In genomic region chr11:75622588-75623329, GRCm38 (mm10) we compare ENCODE assay signal across 2 mouse cellular contexts.
TF ChIP-seq lines count a peak whose summit lies in the region.

No protein-coding gene starts in this region.

TF ChIP-seq in CH12.LX, 34 proteins besides CTCF, POLR2A, EP300 and RAD21:
- TF ChIP-seq JUN (IDR thresholded peaks at IDR 0.05; ENCODE audit: insufficient read depth, low read depth, low read length): no peak
- TF ChIP-seq ETS1 (conservative IDR thresholded peaks at IDR 0.05; ENCODE audit: low read depth, low read length): peak; percentile 79
- no peak for TF ChIP-seq MAZ (IDR thresholded peaks at IDR 0.05; ENCODE audit: low read depth, low read length)
- no peak for TF ChIP-seq CHD2 (IDR thresholded peaks at IDR 0.05; ENCODE audit: low read length)
- TF ChIP-seq TCF12 (IDR thresholded peaks at IDR 0.05; ENCODE audit: low read depth, low read length): peak; percentile 85
- TF ChIP-seq RCOR1 (conservative IDR thresholded peaks at IDR 0.05; ENCODE audit: low read depth, low read length): peak; percentile 91
- 0 out of 2 replicates have a peak, but pooled peaks have one; percentile 22 for TF ChIP-seq ZMIZ1 (IDR thresholded peaks at IDR 0.05; ENCODE audit: low read depth, low read length)
- peak; percentile 78; the same call in 1 of the 2 replicates for TF ChIP-seq IRF4 (IDR thresholded peaks at IDR 0.05; ENCODE audit: low read depth, low read length)
- peak; percentile 11; the same call in 1 of the 2 replicates for TF ChIP-seq POLR2AphosphoS2 (IDR thresholded peaks at IDR 0.05; ENCODE audit: low read depth, low read length)
- no peak for TF ChIP-seq ZC3H11A (IDR thresholded peaks at IDR 0.05; ENCODE audit: low read depth, low read length)
- TF ChIP-seq TBP (conservative IDR thresholded peaks at IDR 0.05; ENCODE audit: low read depth, low read length): peak; percentile 66; the same call in 1 of the 2 replicates
- TF ChIP-seq HCFC1 (IDR thresholded peaks at IDR 0.05; ENCODE audit: low read depth, low read length): no peak; the same call in 1 of the 2 replicates
- no peak for TF ChIP-seq SMC3 (IDR thresholded peaks at IDR 0.05; ENCODE audit: low read depth, low read length)
- TF ChIP-seq SIN3A (IDR thresholded peaks at IDR 0.05; ENCODE audit: low read length): peak; percentile 75
- peak; percentile 80 for TF ChIP-seq MEF2A (IDR thresholded peaks at IDR 0.05; ENCODE audit: borderline replicate concordance, low read depth, low read length)
- TF ChIP-seq BHLHE40 (IDR thresholded peaks at IDR 0.05; ENCODE audit: low read depth, low read length): peak; percentile 64
- TF ChIP-seq MYC (IDR thresholded peaks at IDR 0.05; ENCODE audit: low read depth, low read length): peak; percentile 50; the same call in 1 of the 2 replicates
- TF ChIP-seq NRF1 (IDR thresholded peaks at IDR 0.05; ENCODE audit: low read depth, low read length): peak; percentile 78
- peak; percentile 64; the same call in 1 of the 2 replicates for TF ChIP-seq MXI1 (IDR thresholded peaks at IDR 0.05; ENCODE audit: low read depth, low read length)
- TF ChIP-seq GABPA (IDR thresholded peaks at IDR 0.05; ENCODE audit: insufficient replicate concordance, low read depth, low read length): no peak

TF ChIP-seq in myocyte, 11 proteins besides CTCF, POLR2A, EP300 and RAD21:
- no peak for TF ChIP-seq USF1 (IDR thresholded peaks at IDR 0.05; ENCODE audit: low read depth)
- no peak for TF ChIP-seq TCF3 (IDR thresholded peaks at IDR 0.05; ENCODE audit: insufficient read length, low read depth)
- peak; percentile 5 to 51 (median 43) for TF ChIP-seq MYOD1 (IDR thresholded peaks at IDR 0.05; ENCODE audit: control insufficient read depth in 1 of 3, insufficient read length in 2 of 3, low read depth in 2 of 3)
- TF ChIP-seq MYOG (IDR thresholded peaks at IDR 0.05; ENCODE audit: control insufficient read depth in 1 of 3, insufficient read depth in 1 of 3, insufficient read length in 2 of 3, low read depth in 2 of 3): peak in 1 of 3 experiments; percentile 54
- TF ChIP-seq TCF12 (IDR thresholded peaks at IDR 0.05; ENCODE audit: insufficient read depth, poor library complexity, severe bottlenecking): no peak
- TF ChIP-seq REST (IDR thresholded peaks at IDR 0.05; ENCODE audit: insufficient read depth, insufficient read length): no peak
- TF ChIP-seq POLR2AphosphoS2 (IDR thresholded peaks at IDR 0.05; ENCODE audit: insufficient read length, low read depth): no peak
- no peak for TF ChIP-seq MAX (IDR thresholded peaks at IDR 0.05; ENCODE audit: low read depth)
- no peak for TF ChIP-seq CEBPB (IDR thresholded peaks at IDR 0.05; ENCODE audit: insufficient read depth, poor library complexity, severe bottlenecking)
- no peak for TF ChIP-seq SRF (IDR thresholded peaks at IDR 0.05; ENCODE audit: control insufficient read depth, insufficient read length, low read depth)
